Mouse (Mus musculus) cortical plate, adult 2 months (tissue): ENCODE data around the gene Med13l. TPM values are rescaled to one million over a fixed set of nuclear protein-coding genes. Genes with fewer than 3 reads are reported as not detected.

Experiments
- H3K27ac ChIP-seq: fragments of 200-500 bp; 2 replicates; pipeline ENCODE4 v1.5.1; 2012; ENCODE audit warnings: low read length, control low read depth, inconsistent platforms; ENCODE audit not compliant: insufficient read depth
- H3K4me1 ChIP-seq: fragments of 200-500 bp; 2 replicates; pipeline ENCODE4 v1.6.1; 2011; ENCODE audit warnings: low read length; ENCODE audit not compliant: control insufficient read depth, insufficient read depth
- H3K4me3 ChIP-seq: fragments of 200-500 bp; 2 replicates; pipeline ENCODE4 v1.5.1; 2011; ENCODE audit warnings: mild to moderate bottlenecking, low read length, control low read depth; ENCODE audit not compliant: insufficient read depth
- CTCF ChIP-seq: fragments of 200-500 bp; IDR thresholded peaks from 2 replicates; pipeline ENCODE4 v1.5.1; 2011; ENCODE audit warnings: mild to moderate bottlenecking, control low read depth, low read length; ENCODE audit not compliant: insufficient read depth; ENCODE audit errors: extremely low read depth
- POLR2A ChIP-seq: fragments of 200-500 bp; IDR thresholded peaks from 2 replicates; pipeline ENCODE4 v1.6.1; 2011; ENCODE audit warnings: mild to moderate bottlenecking, low read length, control low read depth; ENCODE audit not compliant: insufficient read depth; ENCODE audit errors: extremely low read depth
- polyA plus RNA-seq: library from polyadenylated mRNA; depleted of rRNA; stranded (reverse); fragments of >200 nt; gene quantifications from 2 replicates; pipeline ENCODE4 v1.2.3, GENCODE M21; 2012

Med13l gene
- polyA plus RNA-seq, 1 experiment = 29.9 TPM

GRCm38 (mm10) chr5:118618963-118619610, 58.6 kb downstream of the Med13l start:
- Histone ChIP-seq H3K4me1 (peaks cover 23% of the 10 kb centered on the region), H3K27ac (no peak overlapping the region), H3K4me3 (no peak overlapping the region)
- no peak for TF ChIP-seq CTCF
- no peak for TF ChIP-seq POLR2A

- Histone ChIP-seq H3K4me1 (peaks cover 26% of the 10 kb centered on the region), H3K27ac (no peak overlapping the region), H3K4me3 (no peak overlapping the region)
- TF ChIP-seq POLR2A (no peak), CTCF (no peak)
These were observed 59.3 kb downstream of the Med13l start for GRCm38 (mm10) chr5:118619801-118620200.

- Histone ChIP-seq H3K4me1 (peaks cover 26% of the 10 kb centered on the region), H3K27ac (no peak overlapping the region), H3K4me3 (no peak overlapping the region)
- TF ChIP-seq POLR2A (no peak), CTCF (no peak)
These were observed 59.9 kb downstream of the Med13l start for GRCm38 (mm10) chr5:118620330-118620910.

- Histone ChIP-seq H3K4me3 (no peak overlapping the region), H3K4me1 (peaks cover 24% of the 10 kb centered on the region), H3K27ac (no peak overlapping the region)
- TF ChIP-seq CTCF = no peak
- no peak for TF ChIP-seq POLR2A
These were observed 61.4 kb downstream of the Med13l start for GRCm38 (mm10) chr5:118621877-118622276.

- no peak for TF ChIP-seq POLR2A
- no peak for TF ChIP-seq CTCF
- no peak overlapping the region for H3K27ac ChIP-seq
- H3K4me3 ChIP-seq = no peak overlapping the region
- peaks cover 22% of the 10 kb centered on the region for H3K4me1 ChIP-seq
These were observed 61.9 kb downstream of the Med13l start for GRCm38 (mm10) chr5:118622346-118622745.

- Histone ChIP-seq H3K4me3 (no peak overlapping the region), H3K27ac (no peak overlapping the region), H3K4me1 (peaks cover 22% of the 10 kb centered on the region)
- no peak for TF ChIP-seq CTCF
These were observed 63.3 kb downstream of the Med13l start for GRCm38 (mm10) chr5:118623797-118624196.

- Histone ChIP-seq H3K4me3 (no peak overlapping the region), H3K4me1 (peaks cover 10% of the 10 kb centered on the region), H3K27ac (no peak overlapping the region)
- TF ChIP-seq CTCF = no peak
- no peak for TF ChIP-seq POLR2A
These were observed 67.2 kb downstream of the Med13l start for GRCm38 (mm10) chr5:118627630-118628029.

GRCm38 (mm10) chr5:118628211-118628610, 67.7 kb downstream of the Med13l start:
- TF ChIP-seq CTCF (no peak), POLR2A (no peak)
- H3K4me1 ChIP-seq = peaks cover 10% of the 10 kb centered on the region
- H3K27ac ChIP-seq = no peak overlapping the region
- H3K4me3 ChIP-seq = no peak overlapping the region

- no peak overlapping the region for H3K27ac ChIP-seq
- TF ChIP-seq POLR2A = no peak
- TF ChIP-seq CTCF = no peak
These were observed 71.9 kb downstream of the Med13l start for GRCm38 (mm10) chr5:118632346-118632745.

GRCm38 (mm10) chr5:118633106-118633505, 72.6 kb downstream of the Med13l start:
- H3K27ac ChIP-seq = no peak overlapping the region
- H3K4me1 ChIP-seq = peaks cover 10% of the 10 kb centered on the region
- H3K4me3 ChIP-seq = no peak overlapping the region
- TF ChIP-seq CTCF (no peak), POLR2A (no peak)

More at GRCm38 (mm10) chr5:118632346-118632745, 71.9 kb downstream of the Med13l start:
- H3K4me1 ChIP-seq = peaks cover 9% of the 10 kb centered on the region
- H3K4me3 ChIP-seq = no peak overlapping the region
